Mouse (Mus musculus) urinary bladder, postnatal 4 days (tissue): Measurements from ENCODE around the gene Gm16451.
"Not testable (repeated sequence)": the region's sequence is repeated elsewhere in the genome, so short reads cannot be mapped to it uniquely, and the experiment has no call there.

ENCODE experiments used
- DNase-seq, 2 experiments: peaks; one replicate each; pipeline ENCODE4 v3.0.0; 2021 to 2022; ENCODE audit warnings: low spot score in 2 of 2

Gm16451 gene

DNA sequence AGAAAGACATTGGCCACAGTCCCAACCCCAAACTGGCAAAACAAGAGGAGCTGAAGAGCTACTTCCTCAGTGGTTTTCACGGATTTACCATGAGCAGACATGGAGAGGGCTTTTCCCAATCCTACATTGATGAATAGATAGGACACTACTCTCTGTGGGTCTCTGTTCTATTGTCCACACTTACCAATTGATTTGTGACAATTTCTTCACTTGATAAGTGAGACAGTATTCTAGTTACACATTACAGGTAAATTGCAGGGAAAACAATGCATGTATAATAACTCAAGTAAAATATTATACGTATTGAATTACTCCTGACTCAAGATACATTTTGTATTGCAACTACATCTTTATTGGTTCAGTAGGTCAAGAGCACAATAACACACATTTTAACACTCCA is at the start of gene Gm16451:
Gene Gm16451 (minus strand): TSS at position 101 of the 400 bp plus-strand sequence.
- not testable (repeated sequence) for DNase-seq

DNA sequence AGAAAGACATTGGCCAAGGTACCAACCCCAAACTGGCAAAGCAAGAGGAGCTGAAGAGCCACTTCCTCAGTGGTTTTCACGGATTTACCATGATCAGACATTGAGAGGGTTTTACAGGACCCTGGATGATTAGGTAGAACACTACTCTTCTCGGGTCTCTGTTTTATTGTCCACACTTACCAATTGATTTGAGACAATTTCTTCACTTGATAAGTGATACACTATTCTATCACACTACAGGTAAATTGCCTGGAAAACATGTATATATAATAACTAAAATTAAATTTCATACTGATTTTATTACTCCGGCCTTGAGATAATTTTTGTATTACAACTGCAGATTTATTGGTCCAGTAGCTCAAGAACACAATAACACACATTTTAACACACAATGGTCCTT is 45.9 kb upstream of the Gm16451 start, which contains the start of gene Vmn1r142:
Gene Vmn1r142 (minus strand): TSS at position 101 of the 400 bp plus-strand sequence.
- DNase-seq, result not testable (repeated sequence)

DNA sequence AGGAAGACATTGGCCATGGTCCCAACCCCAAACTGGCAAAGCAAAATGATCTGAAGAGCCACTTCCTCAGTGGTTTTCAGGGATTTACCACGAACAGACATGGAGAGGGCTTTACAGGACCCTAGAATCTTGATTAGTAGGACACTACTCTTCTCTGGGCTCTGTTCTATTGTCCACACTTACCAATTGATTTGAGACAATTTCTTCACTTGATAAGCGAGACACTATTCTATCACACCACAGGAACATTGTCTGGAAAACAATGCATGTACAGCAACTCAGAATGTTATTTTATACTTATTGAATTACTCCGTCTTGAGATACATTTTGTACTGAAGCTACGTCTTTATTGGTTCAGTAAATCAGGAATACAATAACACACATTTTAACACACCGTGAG is 16.6 kb upstream of the Gm16451 start, which contains the start of gene Gm10666:
Gene Gm10666 (minus strand): TSS at position 101 of the 400 bp plus-strand sequence.
- not testable (repeated sequence) for DNase-seq

DNA sequence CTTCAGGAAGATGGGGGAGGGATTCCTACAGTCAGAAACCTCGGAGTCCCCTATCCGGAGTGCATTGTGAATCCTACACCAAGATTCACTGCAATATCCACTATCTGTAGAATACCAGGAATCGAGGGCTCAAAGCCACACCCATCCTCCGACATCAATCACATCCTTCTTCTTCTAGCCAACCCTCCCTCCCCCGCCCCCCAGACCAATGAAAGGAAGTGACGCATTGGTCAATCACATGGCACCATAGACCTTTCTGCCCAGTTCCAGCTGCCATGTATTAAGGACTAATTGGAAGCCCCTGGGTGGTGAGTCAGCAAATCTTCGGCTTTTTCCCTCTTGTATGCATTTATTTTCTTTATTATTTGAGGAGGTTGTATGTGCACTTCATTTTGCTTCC is 49.3 kb downstream of the Gm16451 start, which contains the start of gene Vmn1r139:
Gene Vmn1r139 (plus strand): TSS at position 301 of the 400 bp plus-strand sequence.
- not testable (repeated sequence) for DNase-seq
